Mouse (Mus musculus) left cerebral cortex, postnatal 10 days (tissue): ENCODE measurements at regions not wholly inside any gene's neighbourhood (a gene's known extent, or its start where the extent isn't known, plus 50 kb on each side); places are given as distances from the start of the nearest gene placed in this dataset.

ENCODE experiments used
- DNase-seq, 2 experiments: peaks; one replicate each; pipeline ENCODE4 v3.0.0; 2021 to 2022; ENCODE audit warnings: low spot score in 2 of 2, mixed read lengths in 1 of 2; ENCODE audit errors: extremely low spot score in 1 of 2
- intact Hi-C: fragments of 180-260 bp; cut with DNase I; formaldehyde crosslinking; loops from one replicate; pipeline ENCODE4 v1.15.1; 2025

DNA sequence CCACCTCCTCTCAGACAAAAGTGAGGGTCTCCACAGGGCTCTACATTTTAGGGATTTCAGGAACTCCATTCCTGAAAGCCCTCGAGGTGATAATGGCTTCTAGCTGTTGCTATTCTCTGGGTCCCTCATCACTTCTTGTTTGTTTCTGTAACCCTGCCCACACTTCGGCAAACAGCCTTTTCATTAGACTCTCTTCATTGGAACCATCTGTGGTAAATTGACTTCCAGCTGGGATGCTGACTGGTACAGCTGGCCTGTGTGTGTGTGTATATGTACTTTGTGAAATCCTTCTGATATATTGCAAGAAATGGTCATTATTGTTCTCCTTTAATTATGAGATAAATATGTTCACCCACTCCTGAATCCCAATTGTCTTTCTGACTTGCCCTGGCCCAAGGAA lies 50.3 kb downstream of the Gm10192 start:
- DNase-seq, result no peak
- intact Hi-C loops, result no loop called here

DNA sequence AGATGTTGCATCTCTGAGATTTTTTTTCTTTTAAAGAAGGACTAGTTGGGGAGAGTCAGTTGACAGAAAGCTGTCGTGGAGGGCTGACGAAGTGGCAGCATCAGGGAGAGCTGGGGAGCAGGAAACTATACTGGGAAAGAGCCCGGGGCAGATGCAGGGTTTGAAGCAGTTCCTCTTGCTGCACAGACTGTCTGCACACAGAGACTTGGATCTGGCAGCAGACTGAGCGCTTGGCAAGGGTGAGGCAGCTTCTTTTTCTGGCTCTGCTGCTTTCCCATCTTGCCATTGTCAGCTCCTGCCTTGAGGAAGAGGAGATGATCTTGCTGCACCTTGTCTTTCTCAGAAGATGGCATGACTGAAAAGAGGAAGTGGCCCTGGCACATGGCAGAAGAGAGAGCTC lies 55.2 kb downstream of the Gm10192 start:
- intact Hi-C loops, result no loop called here
- peak; percentile 25 to 26 for DNase-seq

DNA sequence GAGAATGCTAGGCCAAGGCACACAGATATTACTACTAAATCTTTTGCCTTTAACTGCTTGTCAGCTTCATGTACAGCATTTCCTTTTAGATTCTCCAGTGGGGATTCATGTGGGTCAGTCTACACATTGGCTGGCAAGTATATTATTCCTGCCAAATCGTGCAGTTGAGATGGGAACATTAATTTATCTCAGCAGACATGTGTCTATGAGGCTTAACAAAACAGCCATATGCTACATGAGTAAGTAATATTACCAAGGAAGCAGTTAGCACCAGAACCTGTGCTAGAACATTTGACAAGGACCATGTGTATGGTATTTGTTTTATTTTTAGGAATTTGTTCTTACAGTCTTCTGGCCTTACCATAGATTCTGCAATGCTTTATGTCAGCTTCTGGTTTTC lies 59.1 kb downstream of the Gm10192 start:
- no peak for DNase-seq
- intact Hi-C loops, result no loop called here

DNA sequence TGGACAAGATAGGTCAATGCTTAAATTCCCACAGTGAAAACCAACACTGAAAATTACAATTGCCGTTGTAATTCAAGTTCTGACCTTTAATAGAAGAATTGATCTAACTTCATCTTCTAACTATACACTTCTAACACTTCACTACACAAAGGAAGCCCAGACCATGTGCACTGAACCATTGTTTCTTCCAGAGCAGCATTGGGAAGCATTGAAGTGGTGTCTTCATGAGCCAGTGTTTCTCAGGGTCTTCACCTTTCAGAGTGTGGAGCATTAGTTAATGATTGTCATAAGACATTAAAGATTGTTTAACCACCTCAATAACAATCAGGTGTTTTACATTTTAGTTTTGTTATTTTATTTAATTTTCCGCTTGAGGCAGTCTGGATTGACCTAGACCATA lies 61.0 kb downstream of the Gm10192 start:
- intact Hi-C loops, result no loop called here

DNA sequence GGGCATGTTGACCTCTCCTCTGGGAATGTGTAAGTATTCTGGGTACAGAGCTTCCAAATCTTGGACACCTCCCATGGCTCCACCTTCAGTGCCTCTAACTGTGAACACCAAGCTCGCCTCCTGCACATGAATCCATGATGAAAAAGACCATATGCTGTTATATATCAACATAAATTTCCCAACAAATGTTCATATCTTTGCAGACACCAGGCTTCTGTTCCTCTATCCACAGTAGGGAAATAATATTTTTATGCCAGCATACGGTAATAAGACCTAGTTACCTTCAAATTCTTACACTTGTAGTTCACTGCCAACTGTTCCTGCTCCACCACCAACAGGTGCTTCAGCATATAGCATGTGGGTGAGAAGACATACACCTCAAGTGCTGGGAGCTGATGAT lies 63.5 kb downstream of the Gm10192 start:
- DNase-seq, result no peak

More for the DNA sequence above, 61.0 kb downstream of the Gm10192 start:
- no peak for DNase-seq

DNA sequence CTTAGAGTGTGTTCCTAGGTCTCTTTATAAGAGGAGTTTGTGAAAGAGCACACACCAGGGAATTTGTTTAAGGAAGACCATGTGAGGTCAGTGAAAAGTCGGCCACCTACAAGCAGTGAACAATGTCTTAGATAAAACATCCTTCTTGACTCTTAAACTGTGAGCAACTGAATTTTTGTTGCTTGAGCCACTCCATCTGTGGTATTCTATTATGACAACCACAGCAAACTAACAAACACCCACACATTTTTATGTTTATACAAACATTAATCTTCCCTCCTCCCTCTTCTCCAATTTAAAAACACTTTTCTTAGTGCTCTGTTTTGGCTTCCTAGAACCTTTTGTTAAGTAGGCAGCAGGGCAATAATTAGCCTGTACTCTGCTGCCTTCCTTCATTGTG lies 66.0 kb downstream of the Gm10192 start:
- intact Hi-C loops, result no loop called here

More for the DNA sequence above, 63.5 kb downstream of the Gm10192 start:
- intact Hi-C loops, result no loop called here

DNA sequence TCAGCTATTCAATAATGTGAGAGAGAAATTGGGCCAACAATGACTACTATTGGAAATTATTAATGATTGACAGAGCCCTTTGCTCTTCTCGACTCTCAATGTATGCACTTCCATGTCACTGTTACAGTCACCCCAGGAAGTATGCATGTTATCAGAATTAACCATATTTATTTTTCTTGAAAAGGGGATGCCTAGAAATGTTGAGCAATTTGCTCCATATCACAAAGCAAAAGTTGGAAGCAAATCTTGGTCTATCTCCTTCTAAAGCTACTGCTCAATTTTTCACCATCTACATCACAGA lies 80.3 kb downstream of the Gm10192 start:
- intact Hi-C loops, result no loop called here

More for the DNA sequence above, 66.0 kb downstream of the Gm10192 start:
- DNase-seq, result no peak

DNA sequence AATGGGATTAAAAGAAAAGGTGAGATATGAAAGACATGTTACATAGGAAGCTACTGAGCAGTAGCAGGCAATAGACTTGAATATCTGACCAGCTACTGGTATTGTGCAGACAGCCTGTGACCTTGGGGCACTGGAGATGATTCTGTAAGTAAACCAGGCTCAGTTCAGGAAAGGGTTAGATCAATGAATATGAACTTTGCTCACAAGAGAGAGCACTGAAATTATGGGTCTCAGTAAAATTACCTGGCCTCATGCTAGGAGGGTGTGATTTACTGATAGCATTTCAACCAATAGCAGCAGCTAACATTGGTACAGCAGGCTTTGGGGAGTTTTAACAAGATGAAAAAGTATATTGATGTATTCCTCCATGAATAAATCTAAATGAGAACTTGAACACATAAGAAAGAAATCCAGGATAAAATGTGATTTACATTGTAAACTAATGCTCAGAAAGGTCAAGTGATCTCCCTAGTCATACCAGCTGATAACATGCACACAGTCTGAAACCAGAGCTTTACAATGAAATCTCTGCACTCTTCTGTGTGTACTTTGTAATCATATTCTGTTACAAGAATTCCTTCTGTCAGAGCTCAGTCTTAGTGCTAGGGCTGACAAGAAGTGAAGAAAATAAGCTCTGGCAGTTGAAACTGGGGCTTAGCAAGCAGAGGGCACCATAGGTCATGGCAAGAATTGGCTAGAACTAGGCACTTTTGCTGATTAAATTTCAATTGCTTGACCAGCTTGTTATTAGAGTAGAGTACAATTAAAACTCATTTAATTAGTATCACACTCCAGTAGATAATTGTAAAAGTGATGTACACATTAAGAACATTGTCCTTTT lies 80.8 kb downstream of the Gm10192 start:
- intact Hi-C loops, result no loop called here
- DNase-seq, result no peak

More for the DNA sequence above, 80.3 kb downstream of the Gm10192 start:
- no peak for DNase-seq

DNA sequence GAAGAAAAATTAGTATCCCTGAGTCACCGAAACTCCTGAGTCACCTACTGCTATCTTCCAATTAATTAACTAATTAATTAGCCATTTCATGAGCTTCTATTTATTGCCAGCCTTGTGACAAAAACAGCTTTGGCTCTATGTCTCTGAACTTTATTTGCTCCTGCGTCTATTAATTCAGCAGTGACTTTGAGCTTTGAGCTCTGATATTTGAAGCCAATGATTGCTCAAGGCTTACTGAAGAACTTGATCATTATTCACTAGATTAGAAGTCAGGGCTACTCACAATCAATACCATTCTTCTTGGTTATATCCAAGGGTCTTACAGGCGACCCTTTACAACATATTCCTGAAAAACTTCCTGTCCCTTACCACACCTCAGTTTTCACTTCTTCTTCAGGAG lies 83.2 kb downstream of the Gm10192 start:
- intact Hi-C loops, result no loop called here
- no peak for DNase-seq

DNA sequence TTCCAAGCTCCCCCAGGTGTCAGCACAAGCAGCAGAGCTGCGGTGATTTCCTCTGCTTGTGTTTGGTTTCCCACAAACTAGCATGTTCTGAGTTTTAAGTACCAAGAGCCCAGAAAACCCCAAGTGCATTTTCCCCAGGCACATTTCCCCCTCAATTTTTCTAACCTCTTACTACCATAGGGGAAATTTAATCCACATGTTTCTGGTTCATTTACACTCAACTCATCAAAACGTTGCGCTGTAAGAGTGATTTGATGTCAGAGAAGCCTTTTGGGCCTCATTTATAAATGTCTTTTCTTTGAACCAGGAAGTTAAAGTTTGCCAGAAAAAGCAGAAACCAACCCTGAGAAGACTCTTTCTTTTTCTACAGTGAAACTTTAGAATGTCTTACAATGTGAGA lies 89.4 kb downstream of the Gm10192 start:
- intact Hi-C loops, result no loop called here

DNA sequence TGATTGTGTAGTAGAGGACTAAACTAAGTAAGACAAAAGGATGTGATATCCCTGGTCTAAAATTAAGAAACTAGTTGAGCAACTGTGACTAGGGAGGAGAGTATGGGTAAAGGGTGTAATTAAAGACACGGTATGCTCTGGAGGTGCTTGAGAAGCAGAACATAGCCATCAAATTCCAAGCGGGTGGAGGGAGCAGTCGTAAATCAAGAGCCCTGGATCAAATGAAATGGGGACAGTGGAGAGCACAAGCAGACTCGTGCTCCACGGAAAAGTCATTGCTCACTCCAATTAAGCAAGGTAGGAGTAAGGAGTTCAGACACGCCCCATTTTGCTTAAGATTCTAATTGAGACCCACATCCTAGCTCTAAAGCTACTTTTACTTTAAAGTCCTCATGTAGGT lies 132.2 kb downstream of the Gm10192 start:
- no peak for DNase-seq
- intact Hi-C loops, result no loop called here

More for the DNA sequence above, 89.4 kb downstream of the Gm10192 start:
- DNase-seq, result no peak

DNA sequence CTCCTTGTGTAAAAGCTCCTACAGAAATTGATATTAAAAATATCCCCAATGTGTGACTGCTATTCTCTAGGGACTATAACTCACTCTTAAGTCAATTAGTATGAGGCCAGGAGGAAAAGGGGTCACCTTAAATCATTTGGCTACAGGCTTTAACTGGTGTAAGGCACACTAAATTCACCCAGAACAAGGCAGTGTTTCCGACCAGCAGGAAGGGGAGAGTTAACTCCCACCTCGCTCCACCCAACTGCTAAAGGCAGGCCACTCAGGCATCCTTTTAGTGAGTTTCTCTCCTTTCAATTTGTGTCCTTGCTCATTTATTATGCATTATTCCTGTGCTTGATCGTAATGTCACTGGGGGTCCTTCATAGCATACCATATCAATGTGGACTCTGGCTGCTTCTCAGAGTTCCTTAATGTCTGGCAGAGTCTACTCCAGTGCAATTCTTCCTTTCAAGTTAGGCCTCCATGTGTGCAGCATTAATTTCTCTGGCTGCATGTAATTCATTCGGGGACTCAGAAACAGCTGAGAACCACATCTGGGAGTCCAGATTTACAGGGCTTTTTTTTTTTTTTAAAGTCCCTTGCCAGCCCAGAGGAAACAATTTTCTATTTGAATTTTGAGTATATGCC lies 133.8 kb downstream of the Gm10192 start:
- intact Hi-C loops, result no loop called here
- no peak for DNase-seq

DNA sequence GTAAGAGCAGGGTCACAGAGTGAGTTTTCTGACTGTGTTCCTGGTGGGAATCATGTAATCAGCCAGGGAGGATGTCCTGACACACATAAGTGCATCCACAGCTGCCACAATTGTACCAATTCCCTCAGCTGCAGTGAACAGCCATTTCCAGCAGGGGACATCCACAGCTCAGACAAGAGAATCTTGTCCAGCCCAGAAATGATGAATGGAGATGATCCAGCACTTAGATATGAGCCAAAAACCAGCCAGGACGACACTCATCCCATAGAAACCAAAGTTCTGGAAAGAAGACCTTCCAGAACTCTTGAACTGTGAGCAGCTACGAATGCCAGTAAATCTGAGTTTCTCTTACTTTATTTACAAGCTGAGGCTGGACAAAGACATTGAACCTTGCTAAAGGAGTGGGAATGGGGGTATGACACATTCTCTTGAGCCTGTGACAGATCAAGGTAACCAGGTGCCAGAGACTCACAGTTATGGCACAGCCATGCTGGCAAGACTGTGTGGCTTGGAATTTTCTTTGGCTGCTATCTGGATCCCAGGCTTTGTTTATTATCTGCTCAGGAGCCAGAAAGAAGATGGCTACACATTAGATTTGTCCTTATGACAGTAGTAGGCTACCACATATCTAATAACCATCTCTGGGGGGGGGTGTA lies 145.1 kb downstream of the Gm10192 start:
- intact Hi-C loops, result loop anchor here (5.0 to 10.0 kb wide), 2 partner anchors 343 to 709 kb away; no protein-coding TSS in a partner anchor
- DNase-seq, result peak; percentile 51 to 66

DNA sequence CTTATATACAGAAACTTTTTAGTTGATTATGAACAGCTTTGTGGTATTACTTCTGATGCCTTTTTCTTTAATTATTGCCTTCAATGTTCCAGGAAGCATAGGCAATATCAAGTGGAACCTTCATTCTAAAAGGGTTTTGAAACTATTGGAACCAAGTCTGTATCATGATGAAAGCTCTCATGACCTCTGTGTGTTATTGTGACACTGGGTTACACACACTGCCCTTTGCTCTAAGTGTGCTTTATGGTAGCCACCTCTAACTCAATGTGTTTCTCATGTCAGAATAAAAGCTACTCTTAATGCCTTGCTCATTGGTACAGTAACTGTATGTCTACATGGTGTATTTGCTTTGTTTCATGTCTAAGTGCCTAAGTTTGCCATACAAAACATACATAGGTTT lies 154.0 kb downstream of the Gm10192 start:
- no peak for DNase-seq
- intact Hi-C loops, result no loop called here

DNA sequence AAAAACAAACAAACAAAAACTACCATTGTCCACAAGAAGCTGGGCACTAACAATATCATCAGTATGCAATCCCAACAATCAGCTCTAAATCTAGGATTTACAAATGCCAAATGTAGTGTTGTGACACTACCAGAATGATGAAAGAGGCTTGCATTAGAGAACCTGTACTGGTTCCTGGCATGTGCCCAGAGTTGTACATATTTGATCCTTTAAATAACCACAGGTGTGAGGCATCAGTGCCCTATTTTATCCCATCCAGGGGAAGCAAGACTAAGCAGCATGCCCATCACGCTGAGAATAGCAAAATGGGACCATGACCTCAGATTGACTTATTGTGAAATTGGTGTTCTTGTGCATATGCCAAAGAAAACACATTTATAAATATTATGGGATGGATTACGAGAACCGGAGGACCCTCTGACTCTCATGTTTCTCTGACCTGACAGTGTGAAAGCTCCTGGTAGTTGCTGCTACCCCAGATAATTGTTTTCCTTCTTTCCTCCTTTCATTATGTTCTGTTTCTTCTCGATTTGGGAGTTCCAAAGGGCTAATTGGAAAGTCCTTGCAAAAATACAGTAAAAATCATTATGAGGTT lies 157.4 kb downstream of the Gm10192 start:
- intact Hi-C loops, result no loop called here
- no peak for DNase-seq

DNA sequence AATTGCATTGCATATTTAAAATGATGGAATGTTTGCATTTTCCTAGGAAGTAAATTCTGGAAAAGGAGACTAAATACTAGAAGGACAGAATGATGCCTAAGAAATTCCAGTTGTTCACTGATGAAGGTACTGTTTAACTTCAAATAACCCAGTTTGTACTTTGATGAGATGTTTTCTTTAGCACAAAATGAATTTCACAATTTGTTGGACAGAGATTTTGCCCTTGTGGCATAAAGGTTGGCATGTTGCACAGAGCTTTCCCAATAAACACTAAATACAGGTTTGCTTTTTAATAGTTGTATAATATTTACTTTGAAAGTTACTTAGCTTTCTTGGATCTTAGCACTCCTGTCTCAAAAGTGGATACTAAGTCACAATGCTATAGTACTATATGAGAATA lies 181.6 kb downstream of the Gm10192 start:
- no peak for DNase-seq
- intact Hi-C loops, result no loop called here

DNA sequence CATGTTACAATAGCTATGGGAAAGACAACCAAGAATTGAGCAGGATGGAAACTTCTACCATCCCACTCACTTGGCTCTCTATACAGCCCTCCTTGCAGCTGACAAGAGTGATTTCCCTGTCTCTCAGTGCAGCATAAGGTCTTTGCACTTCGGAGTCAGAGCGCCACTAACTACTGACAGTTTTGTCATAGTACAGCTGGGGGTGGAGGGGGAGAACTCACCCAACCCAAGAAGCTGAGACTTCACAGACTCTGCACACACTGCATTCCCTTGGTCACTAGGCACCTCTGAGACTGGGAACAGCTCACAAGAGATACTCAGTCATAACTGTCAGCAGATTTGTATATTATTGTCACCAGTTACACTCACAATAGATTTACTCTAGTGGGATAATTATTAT lies 195.3 kb upstream of the Gm12695 start:
- intact Hi-C loops, result no loop called here
- no peak for DNase-seq

DNA sequence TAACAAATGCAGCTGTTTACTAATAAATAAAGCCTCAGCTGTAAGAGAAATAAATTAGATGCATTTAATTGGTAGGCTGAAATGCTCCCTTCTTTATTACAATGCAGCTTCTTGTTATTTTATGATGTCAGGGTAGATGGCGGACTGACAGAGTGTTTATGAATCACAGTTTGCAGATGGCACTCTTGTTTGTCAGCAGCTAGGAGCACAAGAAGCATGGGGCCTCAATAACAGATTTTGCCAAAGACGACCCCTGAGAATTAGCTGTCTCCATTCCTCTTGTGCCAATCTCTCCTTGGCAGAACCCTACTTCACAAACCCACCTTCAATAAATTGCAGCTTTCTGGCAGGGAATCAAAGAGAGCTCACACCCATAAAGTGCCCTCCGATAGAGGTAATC lies 194.9 kb upstream of the Gm12695 start:
- no peak for DNase-seq
- intact Hi-C loops, result no loop called here

DNA sequence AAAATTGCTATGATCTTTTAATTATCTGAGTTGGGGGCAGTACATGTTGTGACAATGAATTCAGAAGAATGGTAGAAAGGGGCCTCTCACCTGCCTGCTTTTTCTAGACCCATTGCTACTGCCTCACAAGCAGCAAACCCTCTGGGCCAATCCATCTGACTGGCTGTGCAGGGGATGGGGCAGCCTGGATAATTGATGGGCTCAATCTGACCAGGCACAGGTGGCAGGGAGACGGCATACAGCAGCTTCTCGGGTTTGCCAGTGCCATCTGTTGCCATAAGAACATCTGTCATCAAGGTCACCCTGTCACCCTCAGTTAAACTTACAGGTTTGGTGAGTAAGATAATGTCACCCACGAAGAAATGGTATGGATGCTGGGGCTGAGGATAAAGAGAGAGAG lies 189.9 kb upstream of the Gm12695 start:
- no peak for DNase-seq
- intact Hi-C loops, result no loop called here

DNA sequence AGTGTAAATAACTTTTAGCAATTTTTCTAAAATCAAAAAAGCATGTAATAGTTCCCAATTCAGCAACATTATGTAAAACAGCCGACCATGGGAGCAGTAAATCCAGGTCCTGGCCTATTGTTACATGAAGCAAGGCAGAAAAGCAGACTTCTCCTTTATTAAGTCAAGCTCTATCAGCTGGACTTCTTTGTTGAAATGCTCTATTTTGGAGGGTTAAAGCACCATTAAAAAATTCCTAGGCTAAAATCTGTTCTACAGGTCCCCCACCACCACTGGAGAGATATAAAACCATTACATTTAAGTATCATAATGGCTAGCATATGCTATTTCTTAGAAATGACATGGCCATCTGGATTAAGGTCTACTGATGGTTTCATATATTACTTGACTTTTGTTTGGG lies 188.8 kb upstream of the Gm12695 start:
- intact Hi-C loops, result no loop called here
- no peak for DNase-seq
